Mouse (Mus musculus): ENCODE measurements at regions not wholly inside any gene's neighbourhood (a gene's known extent, or its start where the extent isn't known, plus 50 kb on each side); places are given as distances from the start of the nearest gene placed in this dataset.
A peak's percentile ranks its signal among the peaks of the same experiment; 100 is the strongest.
"Not testable (repeated sequence)": the region's sequence is repeated elsewhere in the genome, so short reads cannot be mapped to it uniquely, and the experiment has no call there.

DNA sequence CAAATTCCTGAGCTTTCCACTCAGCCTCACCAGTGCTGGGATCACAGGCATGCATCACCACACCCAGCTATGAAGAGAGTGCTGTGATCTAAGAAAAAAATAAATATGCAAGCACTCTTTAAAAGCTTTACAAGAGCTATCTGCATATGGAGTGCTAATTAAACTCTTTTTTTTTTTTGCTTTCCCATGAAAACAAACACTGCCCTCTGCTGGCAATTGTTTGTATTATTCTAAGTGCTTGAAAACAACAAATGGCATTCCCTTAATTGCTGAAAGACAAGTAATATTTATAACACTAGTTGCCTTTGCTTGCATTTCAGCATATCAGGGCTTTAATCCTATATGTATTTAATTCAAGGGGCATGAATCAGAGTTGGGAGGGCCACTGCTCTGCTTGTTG lies 91.8 kb downstream of the 5730507C01Rik start:
- DNase-seq = not testable (repeated sequence)

DNA sequence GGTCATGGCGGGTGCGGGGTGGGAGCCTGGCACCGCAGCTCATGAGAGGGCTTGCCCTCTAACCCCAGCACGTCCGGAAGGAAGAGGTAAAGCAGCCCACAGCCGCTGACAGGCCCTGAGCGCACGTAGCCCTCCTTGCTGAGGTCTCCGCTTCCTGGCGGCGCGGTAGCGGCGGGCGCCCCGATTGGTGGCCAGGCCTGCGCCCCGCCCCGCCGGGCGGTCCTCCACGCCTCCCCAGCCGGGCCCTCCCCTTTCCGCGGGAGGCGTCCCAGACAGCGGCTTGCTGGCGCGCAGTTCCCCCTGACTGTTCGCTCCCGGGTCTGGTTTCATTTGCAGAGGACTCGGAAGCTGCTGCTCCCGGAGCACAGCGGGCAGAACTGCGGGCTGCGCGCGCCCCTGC lies 95.5 kb downstream of the 5730507C01Rik start:
- peak; percentile 77 to 86 for DNase-seq

DNA sequence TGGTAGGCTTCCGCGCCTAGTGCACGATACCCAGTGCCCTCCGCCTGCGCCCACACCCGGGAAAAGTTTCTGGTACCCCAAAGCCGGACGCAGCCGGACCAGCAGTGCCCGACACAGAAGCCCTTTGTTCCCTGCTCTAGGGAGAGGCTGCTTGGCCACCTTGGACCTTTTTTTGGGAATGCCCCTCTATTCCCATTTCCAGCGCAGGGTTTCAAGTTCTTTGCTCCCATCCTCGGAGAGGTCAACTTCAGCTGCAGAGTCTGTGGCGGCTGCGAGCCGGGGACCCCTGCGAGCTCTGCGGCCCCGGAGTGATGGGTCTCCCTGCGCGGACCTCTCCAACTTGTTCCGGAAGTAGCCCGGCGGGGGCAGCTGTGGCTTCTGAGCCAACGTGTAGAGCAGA lies 96.3 kb downstream of the 5730507C01Rik start:
- DNase-seq = peak; percentile 3 to 13

Measured in lung, postnatal 4 days (tissue).